Mouse (Mus musculus) erythroblast, adult 5-6 weeks (primary cell): Measurements from ENCODE around the gene Ppp2r5e. TPM values are rescaled to one million over a fixed set of nuclear protein-coding genes. Genes with fewer than 3 reads are reported as not detected.
"Not testable (repeated sequence)": the region's sequence is repeated elsewhere in the genome, so short reads cannot be mapped to it uniquely, and the experiment has no call there.

ENCODE experiments used
- ATAC-seq: replicated peaks from 2 replicates; pipeline ENCODE4 v1.8.0; 2016; ENCODE audit warnings: moderate number of reproducible peaks, mild to moderate bottlenecking, moderate TSS enrichment, inconsistent platforms; ENCODE audit not compliant: poor library complexity, low FRiP score, severe bottlenecking
- total RNA-seq, 2 experiments: library from RNA; stranded (forward) in 1 of 2; stranded (reverse) in 1 of 2; fragments of 150-400 nt in 1 of 2; fragments of 200-764, 138-1000 nt in 1 of 2; gene quantifications; 2 replicates each; pipeline versions ENCODE4 v1.2.3 to v1.2.4; 2015 to 2017; ENCODE audit warnings: low replicate concordance in 2 of 2

Ppp2r5e gene
- total RNA-seq, 2 experiments from 2014 or later = 6.4 to 25.6 TPM

DNA sequence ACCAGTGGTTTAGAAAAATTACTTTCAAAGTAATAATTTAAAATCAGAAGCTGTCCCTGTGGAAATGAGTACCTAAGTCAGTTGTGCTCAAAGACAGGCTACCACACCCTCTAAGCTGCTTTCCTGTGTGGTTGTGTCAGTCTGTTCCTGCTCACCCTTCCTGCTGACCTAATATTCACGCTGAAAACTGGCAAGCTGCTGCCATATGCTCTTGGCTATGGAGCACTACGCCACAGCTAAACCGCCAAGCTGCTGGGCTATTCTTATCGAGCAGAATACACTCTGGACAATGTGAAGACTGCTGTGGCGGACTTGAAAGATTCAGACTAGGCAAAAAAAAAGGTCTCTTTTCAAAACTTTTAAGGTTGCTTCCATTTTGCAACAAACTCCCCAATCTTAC, 135.5 kb downstream of the Ppp2r5e start:
- ATAC-seq = no peak

DNA sequence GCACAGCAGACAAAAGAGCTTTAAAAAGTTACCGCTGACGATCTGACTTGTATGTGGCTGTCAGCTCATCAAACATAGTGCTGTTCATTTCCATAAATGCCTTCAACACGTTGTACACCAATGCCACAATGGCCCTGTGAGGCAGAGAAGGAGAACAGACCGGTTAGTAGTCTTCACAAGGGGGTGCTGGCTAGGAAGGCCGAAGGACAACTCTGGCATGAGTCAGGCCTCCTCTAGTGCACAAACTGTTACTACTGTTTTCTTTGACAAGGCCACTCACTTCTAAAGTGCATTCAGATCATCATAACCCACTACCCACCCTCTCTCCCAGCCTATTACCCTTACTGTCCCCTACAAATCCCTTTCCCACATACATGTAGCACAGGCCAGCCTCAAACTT, 136.4 kb downstream of the Ppp2r5e start:
- ATAC-seq = no peak

DNA sequence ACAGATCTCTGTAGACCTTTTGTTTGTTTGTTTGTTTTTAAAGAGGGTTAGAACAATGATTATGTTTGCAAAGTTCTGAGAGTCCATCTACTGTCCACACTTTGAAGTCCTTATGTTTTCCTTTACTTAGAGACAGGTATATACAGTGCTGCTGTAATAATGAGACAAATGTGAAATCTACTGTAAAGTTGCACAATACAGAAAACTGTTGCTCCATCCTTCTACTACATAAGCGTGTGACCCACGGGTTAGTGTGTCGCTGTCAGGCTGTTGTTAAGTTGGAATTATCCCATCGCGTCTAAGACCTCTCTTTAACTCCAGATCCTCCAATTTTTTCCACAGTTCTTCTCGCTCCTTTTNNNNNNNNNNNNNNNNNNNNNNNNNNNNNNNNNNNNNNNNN, 142.6 kb downstream of the Ppp2r5e start:
- ATAC-seq = no peak

DNA sequence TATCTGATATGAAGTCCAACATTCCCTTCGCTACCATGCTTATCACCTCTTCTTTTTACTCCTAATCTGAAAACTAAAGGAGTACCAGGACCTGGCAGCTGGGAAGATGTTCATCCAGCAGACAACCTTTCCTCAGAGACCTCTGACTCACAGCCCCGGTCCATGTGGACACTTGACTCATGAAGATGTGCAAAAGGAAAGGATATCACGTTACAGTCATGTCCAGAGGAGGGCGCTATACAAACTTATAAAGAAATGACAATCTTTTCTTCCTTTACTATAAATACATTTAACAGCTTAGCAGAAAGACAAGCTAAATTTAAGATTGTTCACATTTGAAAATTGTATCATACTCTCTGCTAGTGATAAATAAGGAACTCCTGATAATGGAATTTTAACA, 143.0 kb downstream of the Ppp2r5e start:
- no peak for ATAC-seq

DNA sequence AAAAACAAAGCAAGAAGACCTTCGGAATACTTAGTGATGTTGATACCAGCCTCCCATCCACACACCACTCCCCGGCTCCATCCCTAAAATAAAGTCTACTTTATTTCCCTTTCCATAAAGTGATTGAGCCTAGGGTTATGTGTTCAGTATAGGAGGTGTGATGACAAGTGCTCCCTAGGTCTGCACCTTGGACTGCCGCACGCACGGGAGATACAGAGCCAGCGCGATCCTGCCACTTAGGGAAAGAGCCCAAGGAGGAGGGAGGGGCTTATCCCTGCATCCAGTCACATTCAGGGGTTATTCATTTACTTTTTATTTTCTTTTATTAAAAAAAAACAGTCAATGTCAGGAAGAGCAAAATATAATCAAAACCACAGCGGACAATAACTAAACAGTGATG, 145.5 kb downstream of the Ppp2r5e start:
- no peak for ATAC-seq

DNA sequence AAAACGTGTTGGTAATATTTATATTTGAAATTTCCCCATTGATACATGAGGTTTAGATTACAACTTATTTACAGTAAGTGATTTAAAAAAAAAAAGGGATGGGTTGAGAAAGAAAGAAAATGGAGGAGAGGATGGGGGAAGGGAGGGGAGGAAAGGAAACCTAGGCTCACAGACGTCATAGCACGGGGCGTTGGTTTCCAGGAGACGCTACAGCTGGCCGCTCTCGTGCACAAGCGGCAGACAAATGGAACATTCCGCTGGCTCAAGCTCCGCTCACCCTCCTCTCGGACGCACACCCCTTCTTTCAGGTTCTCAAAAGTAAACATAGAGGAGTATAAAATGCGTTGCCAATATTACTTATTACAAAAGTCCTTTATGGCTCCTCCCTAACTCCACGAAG, 146.0 kb downstream of the Ppp2r5e start:
- no peak for ATAC-seq

DNA sequence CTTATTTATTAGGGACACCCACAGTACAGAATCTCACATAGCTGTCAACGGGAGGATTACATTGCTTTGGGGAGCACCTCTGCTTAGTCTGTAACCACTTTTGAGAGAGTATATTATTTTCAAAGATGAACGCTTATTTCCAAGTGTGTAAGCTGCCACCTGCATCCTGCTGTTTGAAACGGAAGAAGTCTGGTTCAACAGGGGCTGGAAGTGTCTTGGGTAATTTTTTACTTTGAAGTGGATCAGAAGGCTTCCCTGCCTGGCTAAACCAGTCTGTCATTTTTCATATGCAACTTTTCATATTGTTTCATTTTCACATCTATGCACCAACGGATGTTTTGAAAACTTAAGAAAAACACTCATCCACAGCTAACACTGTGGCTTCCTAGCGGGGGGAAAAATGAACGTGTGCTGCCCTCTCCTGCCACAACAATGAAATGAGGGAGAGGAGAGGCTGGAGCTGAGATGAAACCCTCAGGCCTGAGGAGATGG, 146.5 kb downstream of the Ppp2r5e start:
- no peak for ATAC-seq

DNA sequence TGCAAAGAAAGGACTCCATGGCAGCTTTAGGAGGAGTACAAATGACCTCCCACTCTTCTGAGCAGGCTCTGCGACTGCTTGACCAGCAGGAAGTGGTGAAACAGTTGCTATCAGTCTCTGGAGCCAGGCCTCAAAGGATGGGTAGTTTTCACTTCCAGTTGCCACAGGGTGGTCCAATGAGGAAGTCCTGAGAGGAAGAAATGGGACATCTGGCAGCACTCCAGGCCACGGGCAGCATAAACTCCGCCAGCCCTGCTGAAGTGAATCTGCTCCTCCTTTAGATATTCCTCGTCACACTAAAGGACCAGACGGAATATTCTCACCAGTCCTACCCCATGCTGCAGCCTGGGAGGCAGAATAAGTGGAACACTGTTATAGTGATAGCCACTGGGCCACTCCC, 147.1 kb downstream of the Ppp2r5e start:
- no peak for ATAC-seq

DNA sequence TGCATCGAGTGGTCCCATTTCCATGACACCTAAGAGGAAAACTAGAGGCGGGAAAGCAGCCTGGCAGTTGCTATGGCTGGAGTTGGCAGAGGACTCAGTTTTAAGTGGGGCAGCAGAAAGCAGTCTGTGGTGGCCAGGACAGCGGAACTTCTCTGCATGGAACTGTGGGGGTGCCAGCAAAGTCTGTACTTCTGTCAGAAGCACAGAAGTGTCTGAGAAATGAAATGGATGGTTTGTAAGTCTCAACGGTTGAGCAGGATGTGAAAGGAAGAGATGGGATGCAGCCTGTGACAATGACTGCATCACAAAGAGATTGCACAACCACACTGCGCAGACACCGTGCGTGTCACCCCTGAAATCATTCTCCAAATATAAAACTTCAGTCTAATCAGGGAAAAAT, 149.8 kb downstream of the Ppp2r5e start:
- ATAC-seq = no peak

DNA sequence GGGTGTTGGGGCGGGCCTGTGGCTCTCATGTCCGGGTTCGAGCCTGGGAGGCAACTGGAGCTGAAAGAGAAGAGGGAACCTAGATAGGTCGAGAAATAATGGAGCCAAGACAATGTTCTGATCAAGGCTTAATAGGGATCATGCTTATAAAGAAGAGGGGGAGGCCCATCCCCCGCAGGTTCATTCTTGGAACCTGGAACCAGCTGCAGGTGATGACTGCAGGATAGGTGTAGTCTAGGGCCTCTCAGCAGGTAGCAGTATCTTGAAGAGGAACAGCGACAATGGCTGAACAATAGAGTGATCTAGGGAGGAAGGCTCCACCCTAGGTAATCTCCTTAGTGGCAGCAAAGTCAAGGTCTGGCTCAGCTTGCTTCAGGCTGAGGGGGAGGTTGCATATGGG, 163.6 kb downstream of the Ppp2r5e start:
- not testable (repeated sequence) for ATAC-seq

DNA sequence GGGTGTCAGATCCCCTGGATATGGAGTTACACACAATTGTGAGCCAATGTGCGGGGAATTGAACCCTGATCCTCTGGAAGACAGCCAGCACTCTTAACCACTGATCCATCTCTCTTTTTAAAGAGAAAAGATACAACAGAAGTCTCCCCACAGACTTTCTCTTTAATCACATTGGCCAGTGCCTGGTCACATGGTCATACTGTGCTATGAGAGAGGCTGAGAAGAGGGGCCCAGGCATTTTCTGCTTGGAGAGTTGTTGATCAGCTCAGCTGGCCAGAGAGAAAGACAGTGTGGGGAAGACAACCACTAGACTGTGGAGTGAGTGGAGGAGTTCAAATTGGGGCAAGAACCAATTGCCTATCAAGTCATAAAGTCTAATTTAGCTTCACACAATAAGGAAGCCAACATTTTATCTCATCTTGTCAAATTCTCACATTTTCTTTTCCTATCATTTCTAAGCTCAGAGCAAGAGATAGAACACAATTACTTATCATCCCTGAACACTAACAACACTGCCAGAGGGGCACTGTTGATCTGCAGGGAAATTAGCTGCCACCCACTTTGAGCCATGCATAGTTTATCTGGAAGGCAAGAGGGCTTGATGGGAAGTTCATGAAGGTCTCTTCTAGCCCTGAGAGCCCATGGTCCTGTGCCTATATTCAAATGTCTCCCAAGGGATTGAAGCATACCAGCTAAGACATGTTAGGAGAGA, 166.2 kb downstream of the Ppp2r5e start:
- no peak for ATAC-seq

DNA sequence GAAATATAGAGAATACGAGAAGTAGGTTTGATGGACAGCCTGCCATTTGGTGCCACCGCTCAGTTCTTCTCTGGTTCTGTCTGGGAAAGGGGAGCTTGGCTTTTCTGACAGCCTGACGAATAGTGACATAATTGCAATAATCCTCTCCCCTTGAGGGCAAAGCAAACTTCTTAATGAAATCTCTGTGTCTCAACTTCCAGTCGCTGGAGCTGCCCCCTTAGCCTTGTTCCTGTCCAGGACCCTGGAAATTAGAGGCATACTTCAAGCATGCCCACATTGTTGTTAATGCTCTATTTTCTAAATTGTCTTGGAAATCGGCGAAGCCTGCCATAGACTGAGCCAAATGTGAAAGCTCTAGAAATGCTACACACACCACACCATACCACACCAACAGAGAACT, 167.3 kb downstream of the Ppp2r5e start:
- ATAC-seq = no peak

DNA sequence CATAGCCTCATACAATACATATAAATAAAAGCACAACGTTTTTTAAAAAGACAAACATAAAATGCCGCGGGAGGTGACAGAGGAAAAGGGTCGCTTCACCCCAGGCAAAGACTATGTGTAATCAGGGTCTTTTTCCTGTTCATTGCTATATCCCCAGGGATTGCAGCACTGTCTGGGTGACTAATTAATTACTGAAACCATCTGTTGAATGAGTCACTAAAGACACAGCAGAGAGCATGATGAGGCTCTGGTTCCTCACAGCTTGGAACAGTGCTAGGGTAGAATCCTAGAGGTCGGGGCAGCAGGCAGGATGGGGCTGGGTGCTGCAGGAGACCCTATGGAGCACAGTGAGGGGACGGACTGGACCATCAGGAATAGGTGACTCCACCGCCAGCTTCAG, 170.2 kb downstream of the Ppp2r5e start:
- no peak for ATAC-seq

DNA sequence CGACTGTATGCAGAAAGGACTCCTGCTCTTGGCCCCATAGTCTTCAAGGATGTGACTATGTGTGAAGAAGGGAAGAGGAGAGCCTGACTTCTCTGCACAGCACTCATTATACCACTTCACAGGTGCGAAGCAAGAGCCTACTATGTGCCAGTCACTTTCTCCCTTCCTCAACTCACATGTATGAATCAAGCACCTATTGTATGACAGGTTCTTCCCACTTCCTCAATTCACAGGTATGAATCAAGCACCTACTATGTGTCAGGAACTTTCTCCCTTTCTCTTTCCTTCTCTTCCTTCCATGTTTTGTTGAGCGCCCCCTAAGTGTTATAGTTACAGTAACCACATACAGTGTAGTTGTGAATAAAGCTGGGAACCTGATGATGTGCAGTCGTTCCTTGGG, 171.2 kb downstream of the Ppp2r5e start:
- no peak for ATAC-seq

DNA sequence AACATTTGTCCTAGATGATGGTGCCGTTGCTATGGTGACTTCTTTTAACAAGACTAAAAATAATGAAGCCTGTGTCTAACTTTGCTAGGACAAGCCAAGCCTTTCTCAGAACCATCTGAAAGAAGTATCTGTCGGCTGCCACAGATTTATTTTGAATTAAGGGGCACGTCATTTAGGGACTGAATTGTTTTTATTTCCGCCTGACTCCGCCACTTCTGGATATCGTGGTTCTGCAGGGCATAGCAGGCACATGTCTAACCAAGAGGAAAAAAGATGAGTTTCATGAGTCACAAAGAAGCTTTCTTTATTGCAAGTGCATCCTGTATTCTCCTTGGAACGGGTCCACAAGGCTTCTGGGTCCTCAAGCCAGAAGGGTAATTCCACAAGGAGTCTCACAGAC, 171.7 kb downstream of the Ppp2r5e start:
- ATAC-seq = no peak

DNA sequence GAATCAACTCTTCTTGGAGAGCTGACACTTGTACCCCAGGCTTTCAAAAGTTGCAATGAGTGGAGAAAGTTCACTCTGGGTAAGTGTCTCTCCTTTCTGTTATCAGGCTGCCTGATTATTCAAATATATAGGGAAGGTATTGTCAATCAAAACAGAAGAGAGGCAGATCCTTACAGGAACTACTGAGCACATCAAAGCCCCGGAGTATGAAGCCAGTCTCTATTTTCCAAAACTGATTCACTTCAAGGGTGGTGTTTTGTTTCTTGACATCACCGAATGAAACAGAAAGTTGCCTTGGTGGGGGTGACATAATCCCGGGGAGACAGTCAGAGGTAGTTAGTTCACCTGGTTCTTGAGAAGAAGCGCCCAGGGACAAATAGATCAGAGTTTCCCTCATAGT, 179.4 kb downstream of the Ppp2r5e start, which contains the start of gene Gphb5:
TSS of gene Gphb5 (minus strand) at position 101 of the 400 bp plus-strand sequence.
- ATAC-seq = no peak

DNA sequence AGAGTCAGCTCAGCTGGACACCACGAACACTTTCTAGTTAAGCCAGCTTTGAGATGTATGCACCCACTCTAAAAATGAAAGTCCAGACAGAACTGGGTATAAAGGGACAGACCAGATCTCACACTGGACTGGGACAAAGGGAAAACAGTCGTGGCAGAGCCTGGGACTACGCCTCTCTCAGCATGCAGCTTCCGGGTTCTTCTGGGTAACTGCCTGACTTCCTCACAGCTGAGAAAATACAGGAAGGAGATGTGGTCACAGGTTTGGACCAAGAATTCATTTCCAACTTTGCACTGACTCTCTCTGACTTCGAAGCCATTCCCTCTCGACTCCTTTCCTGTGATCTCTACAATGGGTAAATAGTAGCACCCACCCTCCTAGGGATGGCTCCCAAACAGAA, 181.1 kb downstream of the Ppp2r5e start:
- ATAC-seq = no peak

DNA sequence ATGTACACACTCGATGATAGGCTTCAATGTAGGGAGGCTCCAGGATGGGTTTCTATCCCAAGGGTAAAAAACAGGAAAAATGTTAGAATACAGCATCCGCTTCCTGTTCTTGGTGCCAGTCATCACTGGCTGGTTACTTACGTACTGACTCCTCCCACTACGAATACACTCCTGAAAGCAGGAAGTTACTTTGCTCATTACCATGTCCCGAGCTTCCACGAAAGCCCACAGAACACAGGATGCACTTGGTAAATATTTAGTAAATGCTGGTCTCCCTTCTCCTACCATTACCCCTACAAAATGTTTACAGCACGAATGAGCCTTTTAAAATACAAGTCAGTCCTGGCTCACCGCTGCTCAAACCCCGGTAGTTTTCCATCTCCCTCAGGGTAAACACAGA, 183.1 kb downstream of the Ppp2r5e start:
- no peak for ATAC-seq
